Mouse (Mus musculus) testis, postnatal 10 days (tissue): ENCODE measurements around the gene Lpar2.

Source experiments
- DNase-seq: peaks from one replicate; pipeline ENCODE4 v3.0.0; 2021; ENCODE audit warnings: low spot score

Gene Lpar2

GRCm38 (mm10) chr8:69822386-69823191 lies at the start of gene Lpar2:
Gene Lpar2 (plus strand): TSS chr8:69822429.
- peak; percentile 87 for DNase-seq

GRCm38 (mm10) chr8:69774503-69775148 lies 47.6 kb upstream of the Lpar2 start, which contains the start of gene Gm20422:
Gene Gm20422 (minus strand): TSS chr8:69774886.
- peak; percentile 88 for DNase-seq

GRCm38 (mm10) chr8:69775149-69775534 lies 47.1 kb upstream of the Lpar2 start:
- DNase-seq: peak; percentile 38

- peak; percentile 39 for DNase-seq
These were observed 45.1 kb upstream of the Lpar2 start for GRCm38 (mm10) chr8:69777111-69777510.

GRCm38 (mm10) chr8:69789105-69789504 lies 33.1 kb upstream of the Lpar2 start:
- peak; percentile 29 for DNase-seq

GRCm38 (mm10) chr8:69789731-69790130 lies 32.5 kb upstream of the Lpar2 start:
- DNase-seq: peak; percentile 29

GRCm38 (mm10) chr8:69790364-69790763 lies 31.9 kb upstream of the Lpar2 start:
- peak; percentile 42 for DNase-seq

GRCm38 (mm10) chr8:69790773-69791367 lies 31.4 kb upstream of the Lpar2 start, which contains the start of the genes Atp13a1 and Zfp866:
Gene Atp13a1 (plus strand): TSS chr8:69791163.
Gene Zfp866 (minus strand): TSS chr8:69791178.
- DNase-seq: peak; percentile 89

- peak; percentile 75 for DNase-seq
These were observed 30.7 kb upstream of the Lpar2 start for GRCm38 (mm10) chr8:69791415-69792068.

GRCm38 (mm10) chr8:69793666-69794065 lies 28.6 kb upstream of the Lpar2 start:
- peak; percentile 36 for DNase-seq

- DNase-seq: peak; percentile 27
These were observed 28.1 kb upstream of the Lpar2 start for GRCm38 (mm10) chr8:69794096-69794495.

GRCm38 (mm10) chr8:69794901-69795300 lies 27.3 kb upstream of the Lpar2 start:
- DNase-seq: peak; percentile 27

- DNase-seq: peak; percentile 34
These were observed 25.4 kb upstream of the Lpar2 start for GRCm38 (mm10) chr8:69796721-69797345.

GRCm38 (mm10) chr8:69797661-69798060 lies 24.6 kb upstream of the Lpar2 start:
- peak; percentile 31 for DNase-seq

- peak; percentile 45 for DNase-seq
These were observed 23.0 kb upstream of the Lpar2 start for GRCm38 (mm10) chr8:69799261-69799660.

- peak; percentile 36 for DNase-seq
These were observed 22.3 kb upstream of the Lpar2 start for GRCm38 (mm10) chr8:69799946-69800345.

- peak; percentile 26 for DNase-seq
These were observed 20.4 kb upstream of the Lpar2 start for GRCm38 (mm10) chr8:69801796-69802195.

GRCm38 (mm10) chr8:69802216-69802615 lies 20.0 kb upstream of the Lpar2 start:
- DNase-seq: peak; percentile 32

- peak; percentile 38 for DNase-seq
These were observed 18.9 kb upstream of the Lpar2 start for GRCm38 (mm10) chr8:69803366-69803765.

GRCm38 (mm10) chr8:69804537-69804936 lies 17.7 kb upstream of the Lpar2 start:
- peak; percentile 29 for DNase-seq

- DNase-seq: peak; percentile 38
These were observed 17.1 kb upstream of the Lpar2 start for GRCm38 (mm10) chr8:69805086-69805485.

- peak; percentile 44 for DNase-seq
These were observed 16.7 kb upstream of the Lpar2 start for GRCm38 (mm10) chr8:69805491-69805890.
